Mouse (Mus musculus): ENCODE results near the gene Klrb1.

Gene Klrb1

DNA sequence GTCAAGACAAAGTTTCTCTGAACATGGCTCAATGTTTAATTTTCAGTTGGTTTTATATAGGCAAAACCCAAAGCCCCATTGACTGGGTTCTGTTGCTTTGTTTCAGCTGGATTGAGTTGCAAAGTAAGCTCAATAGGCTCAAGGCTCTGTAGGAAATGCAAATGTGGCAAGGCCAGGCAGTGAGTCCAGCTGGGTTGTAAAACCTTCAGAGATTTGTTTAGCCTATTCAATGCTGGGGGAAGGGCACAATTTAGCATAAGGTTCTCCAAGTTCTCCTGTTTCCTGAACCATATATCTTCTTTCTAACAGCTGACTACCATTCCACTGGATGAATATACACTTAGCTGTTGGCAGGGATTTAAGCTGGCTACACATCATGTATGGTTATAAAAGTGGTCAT lies 12.0 kb upstream of the Klrb1 start:
- DNase-seq (ENCODE audit: low spot score), result no peak

GRCm38 (mm10) chr6:128733908-128734679 lies 11.2 kb upstream of the Klrb1 start:
- DNase-seq (ENCODE audit: low spot score), result no peak

- no peak for DNase-seq (ENCODE audit: low spot score)
Measured at GRCm38 (mm10) chr6:128732032-128732431, 9.2 kb upstream of the Klrb1 start.

DNA sequence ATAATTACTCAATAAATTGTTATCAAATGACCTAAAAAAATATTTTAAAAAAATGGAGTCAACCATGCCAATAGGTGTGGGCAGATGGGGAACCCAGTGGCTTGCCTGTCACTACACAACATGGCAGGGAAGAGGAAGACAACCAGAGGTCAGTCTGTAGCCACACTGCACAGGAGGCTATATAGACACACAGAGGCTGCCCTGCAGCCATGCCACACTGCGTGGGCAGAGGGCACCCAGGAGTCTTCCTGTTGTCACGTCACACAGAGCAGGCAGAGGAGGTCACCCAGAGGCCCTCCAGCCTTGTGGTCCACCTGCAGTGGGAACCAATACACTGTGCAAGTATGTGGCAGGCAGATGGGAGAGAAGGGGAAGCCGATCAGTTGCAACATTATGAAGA lies 21.2 kb downstream of the Klrb1 start:
- DNase-seq (ENCODE audit: low spot score), result no peak

DNA sequence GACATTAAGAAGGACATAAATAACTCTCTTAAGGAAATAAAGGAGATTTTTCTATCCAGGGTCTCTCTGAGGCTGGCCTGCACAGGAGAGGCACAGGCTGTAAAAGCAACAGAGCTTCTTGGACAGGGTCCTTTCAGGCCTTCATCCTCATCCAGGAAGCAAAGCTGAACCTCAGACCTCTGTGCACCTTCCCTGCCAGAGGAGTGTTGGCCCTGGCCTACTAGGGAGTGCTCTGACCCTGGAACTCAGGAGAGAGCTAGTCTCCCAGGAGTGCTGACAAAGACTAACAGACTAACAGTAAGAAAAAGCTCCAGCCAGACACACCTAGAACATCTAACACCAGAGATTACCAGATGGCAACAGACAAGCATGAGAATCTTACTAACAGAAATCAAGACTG lies 43.3 kb downstream of the Klrb1 start:
- DNase-seq (ENCODE audit: low spot score), result no peak

DNA sequence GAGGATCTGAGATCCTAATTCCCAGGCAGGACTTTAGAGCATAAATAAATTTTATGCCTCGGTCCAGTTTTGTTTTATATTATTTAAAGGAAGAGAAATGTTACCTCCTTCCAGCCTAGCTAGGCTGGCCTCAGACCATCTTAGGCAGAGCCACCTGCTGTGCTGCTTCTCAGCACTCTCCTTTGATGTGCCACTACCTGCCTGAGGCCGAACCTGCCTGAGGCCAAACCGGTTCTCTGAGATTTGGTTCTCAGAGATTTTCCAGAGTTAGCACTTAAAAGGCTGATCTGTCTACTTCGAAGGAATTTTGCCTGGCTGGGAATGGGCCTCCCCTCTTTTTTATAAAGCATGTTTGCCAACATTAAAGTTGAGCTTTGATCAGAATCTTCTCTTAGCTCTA lies 52.9 kb downstream of the Klrb1 start:
- DNase-seq (ENCODE audit: low spot score), result no peak

- no peak for DNase-seq (ENCODE audit: low spot score)
Measured at GRCm38 (mm10) chr6:128662206-128662605, 60.7 kb downstream of the Klrb1 start, which contains the start of gene Clec2h. Gene Clec2h (plus strand): TSS chr6:128662385.

DNA sequence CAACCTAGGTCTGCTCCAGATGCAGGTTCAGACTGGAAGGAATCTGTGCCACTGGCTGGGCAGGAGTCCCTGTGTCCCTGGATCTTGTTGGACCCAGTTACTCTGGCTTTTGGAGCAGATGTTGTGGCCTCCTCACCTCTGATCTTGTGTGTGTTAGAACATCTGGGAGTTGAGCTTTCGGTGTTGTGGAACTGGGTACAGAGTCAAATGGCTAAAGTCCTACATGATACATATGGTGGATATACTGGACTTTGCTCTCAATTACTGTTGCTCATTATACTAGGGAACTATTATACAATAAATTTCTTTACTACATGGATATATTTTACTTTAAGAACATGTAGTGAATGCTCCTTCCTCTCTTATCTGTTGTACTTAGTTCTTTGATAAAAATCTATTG lies 61.6 kb downstream of the Klrb1 start:
- no peak for DNase-seq (ENCODE audit: low spot score)

Data from spleen, adult 12 weeks (tissue).